Mouse (Mus musculus): ENCODE results near the gene Chrna5. TPM values are rescaled to one million over a fixed set of nuclear protein-coding genes. Genes with fewer than 3 reads are reported as not detected.
A peak's percentile ranks its signal among the peaks of the same experiment; 100 is the strongest.

Gene Chrna5
- polyA plus RNA-seq, 1 experiment = 0.03 TPM

DNA sequence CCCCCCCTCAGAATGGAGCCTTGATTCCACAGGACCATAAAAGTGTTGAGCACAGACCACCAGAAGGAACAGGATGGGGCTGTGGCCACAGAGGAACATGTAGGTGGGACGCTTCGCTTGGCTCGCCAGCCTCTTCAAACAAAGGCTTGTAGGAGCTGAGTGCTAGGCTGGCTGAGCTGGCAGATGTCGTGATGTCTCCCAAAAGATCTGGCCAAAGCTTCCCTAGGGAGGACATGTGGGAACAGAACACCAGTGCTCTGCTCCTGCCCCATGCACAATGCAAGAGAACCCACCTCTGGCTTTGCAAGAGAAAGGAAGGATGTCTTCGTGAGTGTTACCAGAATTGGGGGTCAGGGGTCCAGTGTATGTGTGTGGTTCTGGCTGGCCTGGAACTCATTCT is 42.6 kb downstream of the Chrna5 start:
- DNase-seq (ENCODE audit: low spot score) = no peak

DNA sequence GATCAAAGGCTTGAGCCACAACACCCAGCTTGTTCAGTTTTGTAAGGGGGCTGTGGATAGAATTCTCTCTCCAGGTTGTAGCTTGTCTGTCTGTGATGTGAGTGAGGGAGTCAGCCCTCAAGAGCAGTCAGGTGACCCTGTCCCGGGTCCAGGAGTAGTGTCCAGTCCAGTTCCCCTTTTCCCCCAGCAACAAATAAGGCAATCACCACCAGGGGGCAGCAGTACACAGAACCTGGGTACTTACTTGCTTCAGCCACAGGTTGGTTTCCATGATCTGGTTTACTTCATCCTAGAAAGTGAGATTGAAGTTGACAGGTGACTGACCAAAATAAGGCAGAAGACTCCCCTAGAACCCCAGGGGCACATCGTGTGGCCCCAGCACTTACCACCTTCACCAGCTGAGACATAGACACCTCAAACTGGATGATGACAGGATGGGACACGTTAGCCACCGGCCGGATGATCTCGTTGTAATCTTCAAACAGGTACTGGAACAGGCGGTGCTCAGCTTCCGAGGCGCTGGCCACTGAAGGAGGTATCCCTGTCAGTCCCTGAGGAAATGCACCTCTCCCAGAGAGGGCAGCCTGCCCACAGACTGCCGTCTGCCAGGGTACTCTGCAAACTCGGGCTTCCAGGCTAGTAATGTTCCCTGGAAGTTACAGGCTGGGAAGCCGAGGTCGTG is 43.4 kb downstream of the Chrna5 start:
- DNase-seq (ENCODE audit: low spot score) = peak; percentile 58

- no peak for DNase-seq (ENCODE audit: low spot score)
Measured at GRCm38 (mm10) chr9:55025534-55026274, 45.0 kb downstream of the Chrna5 start.

DNA sequence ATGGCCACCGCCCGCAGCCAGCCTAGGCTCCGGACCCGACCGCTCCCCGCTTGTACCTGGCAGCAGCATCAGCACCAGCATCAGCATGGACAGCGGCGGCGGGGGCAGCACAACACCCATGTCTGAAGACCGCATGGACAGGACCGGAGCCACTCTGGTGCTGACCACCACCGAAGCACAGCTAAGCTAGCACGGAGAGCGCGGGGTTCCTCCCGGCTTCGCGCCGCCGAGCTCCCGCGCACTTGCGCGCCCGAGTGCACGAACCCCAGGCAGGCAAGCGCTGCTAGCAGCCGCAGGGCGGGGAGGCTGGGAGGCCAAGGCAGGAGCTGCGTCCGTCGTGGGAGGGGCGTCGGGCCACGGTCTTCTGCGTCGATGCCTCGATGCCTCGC is 45.6 kb downstream of the Chrna5 start, which contains the start of gene Chrna3:
Gene Chrna3 (minus strand): TSS at position 288 of the 389 bp plus-strand sequence.
- DNase-seq (ENCODE audit: low spot score) = no peak

- no peak for DNase-seq (ENCODE audit: low spot score)
Measured at GRCm38 (mm10) chr9:55031435-55032167, 50.9 kb downstream of the Chrna5 start.

- DNase-seq (ENCODE audit: low spot score) = no peak
Measured at GRCm38 (mm10) chr9:55038948-55039347, 58.3 kb downstream of the Chrna5 start.

DNA sequence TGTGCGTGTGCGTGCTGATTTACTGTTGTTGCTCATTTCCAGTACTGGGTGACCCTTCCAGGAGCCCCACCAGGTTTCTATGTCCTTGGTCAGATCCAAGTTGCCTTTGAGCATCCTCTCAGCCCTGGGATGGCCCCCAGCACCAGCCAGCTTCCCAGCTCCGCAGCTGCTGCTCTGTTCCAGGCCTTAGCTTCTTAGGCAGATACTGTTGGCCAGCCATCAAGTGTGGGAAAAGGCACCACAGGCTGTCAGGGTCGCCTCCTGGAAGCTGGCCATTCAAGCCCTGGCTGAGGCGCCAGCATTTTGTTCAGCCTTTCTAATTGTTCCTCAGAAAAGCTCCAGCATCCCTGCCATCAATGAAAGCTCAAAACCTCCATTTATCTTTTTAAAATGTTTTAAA is 59.3 kb downstream of the Chrna5 start:
- DNase-seq (ENCODE audit: low spot score) = no peak

DNA sequence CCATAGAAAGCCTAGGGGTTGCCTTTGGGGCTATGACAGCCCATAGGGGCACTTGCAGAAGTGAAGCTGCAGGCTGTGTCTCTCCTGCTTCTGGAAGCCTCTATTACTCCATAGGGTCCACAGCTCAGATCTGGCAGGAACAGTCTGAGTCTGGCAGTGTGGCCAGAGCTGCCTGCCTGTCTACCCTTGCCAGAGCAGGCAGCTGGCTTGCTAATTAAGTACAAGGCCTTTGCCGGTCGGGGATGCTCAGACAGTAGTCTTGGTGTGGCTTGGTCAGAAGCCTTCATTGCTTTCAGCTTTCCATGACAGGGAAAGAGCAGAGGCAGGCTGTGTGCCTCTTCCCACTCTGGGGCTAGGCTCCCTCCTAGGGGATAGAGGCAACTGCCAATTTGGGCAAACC is 60.7 kb downstream of the Chrna5 start:
- no peak for DNase-seq (ENCODE audit: low spot score)

GRCm38 (mm10) chr9:55043688-55044087 is 63.0 kb downstream of the Chrna5 start:
- no peak for DNase-seq (ENCODE audit: low spot score)

- no peak for DNase-seq (ENCODE audit: low spot score)
Measured at GRCm38 (mm10) chr9:55045001-55045400, 64.3 kb downstream of the Chrna5 start.

DNA sequence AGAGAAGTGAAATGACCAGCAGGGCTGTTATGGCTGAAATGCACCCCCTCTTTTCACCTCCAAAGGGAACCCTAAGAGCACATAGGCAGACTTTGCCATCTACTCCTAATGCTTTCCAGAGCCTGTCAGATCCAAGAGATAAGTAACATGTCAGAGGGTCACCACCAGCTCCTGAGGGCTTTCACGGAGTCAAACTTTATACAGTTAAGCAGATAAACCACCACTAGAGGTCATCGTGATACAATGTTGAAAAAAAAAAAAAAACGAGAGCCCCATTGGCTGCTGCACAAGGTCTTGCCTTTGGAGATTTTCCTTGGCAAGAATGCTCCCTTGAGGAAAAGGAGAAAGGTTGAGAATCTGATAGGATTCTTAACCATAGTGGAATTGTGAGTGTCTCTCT is 66.1 kb downstream of the Chrna5 start:
- DNase-seq (ENCODE audit: low spot score) = no peak

GRCm38 (mm10) chr9:55048211-55048880 is 67.7 kb downstream of the Chrna5 start, which contains the start of gene Chrnb4:
Gene Chrnb4 (minus strand): TSS chr9:55048779.
- DNase-seq (ENCODE audit: low spot score) = no peak

DNA sequence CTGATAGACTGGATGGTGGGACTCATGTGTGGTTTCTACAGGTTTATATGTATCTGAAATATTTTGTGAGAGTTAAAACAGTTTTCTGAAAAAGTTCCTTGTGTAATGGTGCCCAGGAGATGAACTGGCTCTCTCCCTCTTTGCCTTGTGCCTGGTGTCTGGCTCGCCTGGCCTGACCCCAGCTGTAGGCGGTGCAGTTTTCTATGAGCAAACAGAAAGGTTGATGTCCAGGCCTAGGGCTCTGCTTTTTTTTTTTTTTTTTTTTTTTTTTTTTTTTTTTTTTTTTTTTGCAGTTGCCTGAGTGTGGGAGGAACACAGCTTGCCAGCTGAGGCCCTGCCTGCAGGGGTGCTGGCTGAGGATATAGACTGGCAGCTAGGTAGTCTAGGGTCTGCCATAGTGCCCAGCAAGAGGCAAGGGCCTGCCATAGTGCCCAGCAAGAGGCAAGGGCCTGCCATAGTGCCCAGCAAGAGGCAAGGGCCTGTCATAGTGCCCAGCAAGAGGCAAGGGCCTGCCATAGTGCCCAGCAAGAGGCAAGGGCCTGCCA is 74.8 kb downstream of the Chrna5 start:
- no peak for DNase-seq (ENCODE audit: low spot score)

Other genes starting within 250 kb of the Chrna5 start
- 98.1 and 141 TPM in 2 replicates for gene Wdr61, start 246.4 kb upstream of the Chrna5 start, polyA plus RNA-seq (2012; rRNA removed)
- gene Crabp1, start 216.1 kb upstream of the Chrna5 start, polyA plus RNA-seq (2012; rRNA removed) = 0.08 and 0.15 TPM in 2 replicates
- 20.0 and 21.8 TPM in 2 replicates for gene Ireb2, start 117.1 kb upstream of the Chrna5 start, polyA plus RNA-seq (2012; rRNA removed)
- gene Hykk, start 63.6 kb upstream of the Chrna5 start, polyA plus RNA-seq (2012; rRNA removed) = 1.3 and 3.0 TPM in 2 replicates
- 142 and 158 TPM in 2 replicates for gene Psma4, start 30.1 kb upstream of the Chrna5 start, polyA plus RNA-seq (2012; rRNA removed)
- 0.16 and 0.28 TPM in 2 replicates for gene AY074887, start 29.9 kb upstream of the Chrna5 start, polyA plus RNA-seq (2012; rRNA removed)
- gene Chrna3, start 45.7 kb downstream of the Chrna5 start, polyA plus RNA-seq (2012; rRNA removed) = 0.23 and 0.37 TPM in 2 replicates
- 0.23 and 0.29 TPM in 2 replicates for gene Chrnb4, start 67.9 kb downstream of the Chrna5 start, polyA plus RNA-seq (2012; rRNA removed)
- 27.5 and 28.2 TPM in 2 replicates for gene Ube2q2, start 168.0 kb downstream of the Chrna5 start, polyA plus RNA-seq (2012; rRNA removed)
- 30.0 and 32.5 TPM in 2 replicates for gene Fbxo22, start 228.0 kb downstream of the Chrna5 start, polyA plus RNA-seq (2012; rRNA removed)

All from urinary bladder, adult 2 months (tissue).